Mouse (Mus musculus): ENCODE data around the gene Atf1. TPM values are rescaled to one million over a fixed set of nuclear protein-coding genes. Genes with fewer than 3 reads are reported as not detected.

Atf1 gene
- polyA plus RNA-seq, 1 experiment = 277 TPM

DNA sequence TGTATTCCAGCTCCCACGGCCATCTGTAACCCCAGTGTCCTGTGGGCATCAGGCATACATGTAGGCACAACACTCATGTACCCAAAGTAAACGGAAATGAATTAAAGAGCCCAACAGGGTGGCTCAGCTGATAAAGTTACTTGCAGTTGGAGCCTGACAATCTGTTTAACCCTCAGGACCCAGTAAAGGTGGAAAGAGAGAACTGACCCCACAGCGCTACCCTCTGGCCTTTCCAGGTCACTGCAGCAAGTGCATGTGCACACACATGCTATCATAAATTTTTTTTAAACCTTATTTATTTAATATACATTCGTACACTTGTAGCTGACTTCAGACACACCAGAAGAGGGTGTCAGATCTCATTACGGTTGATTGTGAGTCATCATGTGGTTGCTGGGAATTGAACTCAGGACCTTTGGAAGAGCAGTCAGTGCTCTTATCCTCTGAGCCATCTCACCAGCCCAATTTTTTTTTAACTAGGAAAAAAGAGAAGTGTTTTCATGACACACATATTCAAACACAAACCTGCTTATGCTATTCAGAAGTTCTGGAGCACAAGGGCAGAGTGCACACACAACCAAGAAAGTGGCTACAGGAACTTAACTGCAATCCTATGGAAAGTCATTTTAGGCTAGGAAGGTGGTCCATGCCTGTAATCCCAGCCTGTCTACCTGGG lies 42.7 kb upstream of the Atf1 start:
- Histone ChIP-seq H3K4me3 (ENCODE audit: control insufficient read depth, low read depth, low read length) (no peak overlapping the region), H3K36me3 (ENCODE audit: control insufficient read depth, insufficient read depth, low read length) (no peaks in the 10 kb centered on the region), H3K27me3 (ENCODE audit: control insufficient read depth, insufficient read depth, low read length) (no peaks in the 10 kb centered on the region), H3K4me1 (ENCODE audit: control insufficient read depth, insufficient read depth, low read length) (no peaks in the 10 kb centered on the region), H3K27ac (ENCODE audit: control insufficient read depth, insufficient read depth, low read depth, low read length) (no peak overlapping the region)
- TF ChIP-seq POLR2A (IDR thresholded peaks at IDR 0.05; ENCODE audit: control insufficient read depth, low read depth, low read length) = no peak
- peak; percentile 29; the same call in 1 of the 2 replicates for TF ChIP-seq CTCF (IDR thresholded peaks at IDR 0.05; ENCODE audit: control insufficient read depth, insufficient read depth, insufficient replicate concordance, low read depth, low read length)

DNA sequence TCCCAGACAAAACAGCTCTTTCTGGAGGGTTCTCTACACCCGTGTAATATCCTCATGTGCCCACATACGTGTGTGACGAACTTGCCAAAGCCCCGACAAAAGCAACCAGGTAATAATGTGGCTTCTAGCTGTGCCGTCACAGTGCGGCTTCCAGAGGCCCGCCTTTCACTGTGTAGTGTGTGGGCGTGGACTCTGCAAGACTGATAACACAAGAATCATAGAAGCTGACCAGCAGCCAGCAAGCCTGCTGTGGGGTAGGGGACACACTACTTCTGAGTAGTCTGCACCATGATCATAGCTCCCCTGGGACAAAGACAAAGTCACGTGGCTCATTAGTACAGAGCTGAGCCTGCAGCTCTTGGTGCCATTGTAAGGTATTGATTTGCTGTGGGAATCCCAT lies 41.4 kb upstream of the Atf1 start:
- no peak overlapping the region for H3K4me3 ChIP-seq (ENCODE audit: control insufficient read depth, low read depth, low read length)
- no peaks in the 10 kb centered on the region for H3K4me1 ChIP-seq (ENCODE audit: control insufficient read depth, insufficient read depth, low read length)
- no peaks in the 10 kb centered on the region for H3K27me3 ChIP-seq (ENCODE audit: control insufficient read depth, insufficient read depth, low read length)
- no peak for TF ChIP-seq CTCF (IDR thresholded peaks at IDR 0.05; ENCODE audit: control insufficient read depth, insufficient read depth, insufficient replicate concordance, low read depth, low read length)
- no peak for TF ChIP-seq POLR2A (IDR thresholded peaks at IDR 0.05; ENCODE audit: control insufficient read depth, low read depth, low read length)
- no peaks in the 10 kb centered on the region for H3K36me3 ChIP-seq (ENCODE audit: control insufficient read depth, insufficient read depth, low read length)
- no peak overlapping the region for H3K27ac ChIP-seq (ENCODE audit: control insufficient read depth, insufficient read depth, low read depth, low read length)

- Histone ChIP-seq H3K4me3 (ENCODE audit: control insufficient read depth, low read depth, low read length) (no peak overlapping the region), H3K27me3 (ENCODE audit: control insufficient read depth, insufficient read depth, low read length) (no peaks in the 10 kb centered on the region), H3K4me1 (ENCODE audit: control insufficient read depth, insufficient read depth, low read length) (no peaks in the 10 kb centered on the region), H3K27ac (ENCODE audit: control insufficient read depth, insufficient read depth, low read depth, low read length) (no peak overlapping the region), H3K36me3 (ENCODE audit: control insufficient read depth, insufficient read depth, low read length) (no peaks in the 10 kb centered on the region)
- no peak for TF ChIP-seq CTCF (IDR thresholded peaks at IDR 0.05; ENCODE audit: control insufficient read depth, insufficient read depth, insufficient replicate concordance, low read depth, low read length)
- no peak for TF ChIP-seq POLR2A (IDR thresholded peaks at IDR 0.05; ENCODE audit: control insufficient read depth, low read depth, low read length)
These were observed 40.5 kb upstream of the Atf1 start for GRCm38 (mm10) chr15:100186882-100187672.

GRCm38 (mm10) chr15:100188542-100188941 lies 39.1 kb upstream of the Atf1 start:
- H3K4me3 ChIP-seq (ENCODE audit: control insufficient read depth, low read depth, low read length) = no peak overlapping the region
- no peak overlapping the region for H3K27ac ChIP-seq (ENCODE audit: control insufficient read depth, insufficient read depth, low read depth, low read length)
- no peaks in the 10 kb centered on the region for H3K4me1 ChIP-seq (ENCODE audit: control insufficient read depth, insufficient read depth, low read length)
- H3K36me3 ChIP-seq (ENCODE audit: control insufficient read depth, insufficient read depth, low read length) = no peaks in the 10 kb centered on the region
- H3K27me3 ChIP-seq (ENCODE audit: control insufficient read depth, insufficient read depth, low read length) = no peaks in the 10 kb centered on the region
- no peak for TF ChIP-seq POLR2A (IDR thresholded peaks at IDR 0.05; ENCODE audit: control insufficient read depth, low read depth, low read length)
- no peak for TF ChIP-seq CTCF (IDR thresholded peaks at IDR 0.05; ENCODE audit: control insufficient read depth, insufficient read depth, insufficient replicate concordance, low read depth, low read length)

DNA sequence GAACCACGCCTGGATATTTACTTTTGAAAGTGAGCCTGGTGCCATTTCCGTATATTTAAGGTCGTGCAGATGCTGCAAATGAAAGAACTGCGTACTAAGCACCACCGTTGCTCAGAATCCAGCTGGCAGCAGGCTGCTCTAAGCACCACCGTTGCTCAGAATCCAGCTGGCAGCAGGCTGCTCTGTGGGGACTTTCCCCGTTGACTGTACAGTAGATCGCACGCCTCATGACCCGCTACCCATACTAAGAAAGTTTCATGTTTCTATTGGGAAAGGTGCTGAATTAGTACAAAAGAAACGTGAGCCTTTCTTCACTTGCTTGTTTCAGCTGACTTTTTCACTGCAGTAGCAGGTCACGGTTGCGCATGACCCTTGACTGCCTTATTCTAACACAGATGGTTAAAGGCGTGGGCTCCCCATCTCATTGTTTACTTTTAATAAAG lies 38.6 kb upstream of the Atf1 start:
- no peak overlapping the region for H3K4me3 ChIP-seq (ENCODE audit: control insufficient read depth, low read depth, low read length)
- TF ChIP-seq CTCF (IDR thresholded peaks at IDR 0.05; ENCODE audit: control insufficient read depth, insufficient read depth, insufficient replicate concordance, low read depth, low read length) (no peak), POLR2A (IDR thresholded peaks at IDR 0.05; ENCODE audit: control insufficient read depth, low read depth, low read length) (no peak)
- no peaks in the 10 kb centered on the region for H3K27me3 ChIP-seq (ENCODE audit: control insufficient read depth, insufficient read depth, low read length)
- no peaks in the 10 kb centered on the region for H3K36me3 ChIP-seq (ENCODE audit: control insufficient read depth, insufficient read depth, low read length)
- H3K4me1 ChIP-seq (ENCODE audit: control insufficient read depth, insufficient read depth, low read length) = no peaks in the 10 kb centered on the region
- no peak overlapping the region for H3K27ac ChIP-seq (ENCODE audit: control insufficient read depth, insufficient read depth, low read depth, low read length)

- Histone ChIP-seq H3K4me3 (ENCODE audit: control insufficient read depth, low read depth, low read length) (no peak overlapping the region), H3K27me3 (ENCODE audit: control insufficient read depth, insufficient read depth, low read length) (no peaks in the 10 kb centered on the region), H3K36me3 (ENCODE audit: control insufficient read depth, insufficient read depth, low read length) (no peaks in the 10 kb centered on the region), H3K4me1 (ENCODE audit: control insufficient read depth, insufficient read depth, low read length) (no peaks in the 10 kb centered on the region), H3K27ac (ENCODE audit: control insufficient read depth, insufficient read depth, low read depth, low read length) (no peak overlapping the region)
- TF ChIP-seq POLR2A (IDR thresholded peaks at IDR 0.05; ENCODE audit: control insufficient read depth, low read depth, low read length) (no peak), CTCF (IDR thresholded peaks at IDR 0.05; ENCODE audit: control insufficient read depth, insufficient read depth, insufficient replicate concordance, low read depth, low read length) (no peak)
These were observed 37.5 kb upstream of the Atf1 start for GRCm38 (mm10) chr15:100190083-100190482.

GRCm38 (mm10) chr15:100198983-100199745 lies 28.5 kb upstream of the Atf1 start:
- Histone ChIP-seq H3K4me3 (ENCODE audit: control insufficient read depth, low read depth, low read length) (no peak overlapping the region), H3K4me1 (ENCODE audit: control insufficient read depth, insufficient read depth, low read length) (no peaks in the 10 kb centered on the region), H3K27me3 (ENCODE audit: control insufficient read depth, insufficient read depth, low read length) (no peaks in the 10 kb centered on the region), H3K27ac (ENCODE audit: control insufficient read depth, insufficient read depth, low read depth, low read length) (no peak overlapping the region), H3K36me3 (ENCODE audit: control insufficient read depth, insufficient read depth, low read length) (no peaks in the 10 kb centered on the region)
- TF ChIP-seq CTCF (IDR thresholded peaks at IDR 0.05; ENCODE audit: control insufficient read depth, insufficient read depth, insufficient replicate concordance, low read depth, low read length) = no peak
- no peak for TF ChIP-seq POLR2A (IDR thresholded peaks at IDR 0.05; ENCODE audit: control insufficient read depth, low read depth, low read length)
